Mouse (Mus musculus): ENCODE results near the gene Cobll1. TPM values are rescaled to one million over a fixed set of nuclear protein-coding genes. Genes with fewer than 3 reads are reported as not detected.

Gene Cobll1
- polyA plus RNA-seq, 1 experiment from 2014 or later = 2.9 TPM

GRCm38 (mm10) chr2:65162625-65163024 lies 76.6 kb downstream of the Cobll1 start:
- no peak overlapping the region for H3K4me2 ChIP-seq
- H3K4me1 ChIP-seq (replicated peaks) = no peaks in the 10 kb centered on the region
- no peaks in the 10 kb centered on the region for H3K36me3 ChIP-seq
- no peak overlapping the region for H3K9ac ChIP-seq
- H3K27me3 ChIP-seq = no peaks in the 10 kb centered on the region
- H3K9me3 ChIP-seq = no peaks in the 10 kb centered on the region
- H3K4me3 ChIP-seq = no peak overlapping the region
- 89% methylated on average over 5 of the region's 5 CpGs for WGBS
- H3K27ac ChIP-seq (replicated peaks) = no peak overlapping the region
- no peak for ATAC-seq (ENCODE audit: low FRiP score, low read depth)

- no peak overlapping the region for H3K4me3 ChIP-seq
- no peaks in the 10 kb centered on the region for H3K9me3 ChIP-seq
- H3K27me3 ChIP-seq = no peaks in the 10 kb centered on the region
- H3K4me2 ChIP-seq = no peak overlapping the region
- no peak overlapping the region for H3K9ac ChIP-seq
- no peak overlapping the region for H3K27ac ChIP-seq (replicated peaks)
- WGBS = 85% methylated on average over 2 of the region's 2 CpGs
- no peaks in the 10 kb centered on the region for H3K4me1 ChIP-seq (replicated peaks)
- H3K36me3 ChIP-seq = no peaks in the 10 kb centered on the region
- no peak for ATAC-seq (ENCODE audit: low FRiP score, low read depth)
Observed at GRCm38 (mm10) chr2:65161715-65162114, 77.5 kb downstream of the Cobll1 start.

- Histone ChIP-seq H3K9ac (no peak overlapping the region), H3K27me3 (no peaks in the 10 kb centered on the region), H3K4me3 (no peak overlapping the region), H3K9me3 (no peaks in the 10 kb centered on the region), H3K4me2 (no peak overlapping the region), H3K4me1 (replicated peaks) (no peaks in the 10 kb centered on the region), H3K36me3 (no peaks in the 10 kb centered on the region), H3K27ac (replicated peaks) (no peak overlapping the region)
- ATAC-seq (ENCODE audit: low FRiP score, low read depth) = no peak
- 71% methylated on average over 5 of the region's 5 CpGs for WGBS
Observed at GRCm38 (mm10) chr2:65157981-65158651, 81.1 kb downstream of the Cobll1 start.

- H3K9ac ChIP-seq = no peak overlapping the region
- H3K27me3 ChIP-seq = no peaks in the 10 kb centered on the region
- no peaks in the 10 kb centered on the region for H3K9me3 ChIP-seq
- no peak for ATAC-seq (ENCODE audit: low FRiP score, low read depth)
- no peaks in the 10 kb centered on the region for H3K4me1 ChIP-seq (replicated peaks)
- no peak overlapping the region for H3K27ac ChIP-seq (replicated peaks)
- H3K36me3 ChIP-seq = no peaks in the 10 kb centered on the region
- WGBS = 85% methylated on average over 2 of the region's 2 CpGs
- no peak overlapping the region for H3K4me2 ChIP-seq
- no peak overlapping the region for H3K4me3 ChIP-seq
Observed at GRCm38 (mm10) chr2:65157325-65157724, 81.9 kb downstream of the Cobll1 start.

GRCm38 (mm10) chr2:65148928-65149327 lies 90.3 kb downstream of the Cobll1 start:
- no peaks in the 10 kb centered on the region for H3K4me1 ChIP-seq (replicated peaks)
- no peak overlapping the region for H3K27ac ChIP-seq (replicated peaks)
- no peak overlapping the region for H3K4me2 ChIP-seq
- no peaks in the 10 kb centered on the region for H3K27me3 ChIP-seq
- no peak overlapping the region for H3K9ac ChIP-seq
- 91% methylated on average over 6 of the region's 6 CpGs for WGBS
- no peak for ATAC-seq (ENCODE audit: low FRiP score, low read depth)
- no peaks in the 10 kb centered on the region for H3K9me3 ChIP-seq
- H3K4me3 ChIP-seq = no peak overlapping the region
- H3K36me3 ChIP-seq = no peaks in the 10 kb centered on the region

- no peak for ATAC-seq (ENCODE audit: low FRiP score, low read depth)
- Histone ChIP-seq H3K27ac (replicated peaks) (no peak overlapping the region), H3K9me3 (no peaks in the 10 kb centered on the region), H3K4me1 (replicated peaks) (no peaks in the 10 kb centered on the region), H3K27me3 (no peaks in the 10 kb centered on the region), H3K36me3 (no peaks in the 10 kb centered on the region), H3K9ac (no peak overlapping the region), H3K4me3 (no peak overlapping the region), H3K4me2 (no peak overlapping the region)
- 71% methylated on average over 1 of the region's 1 CpGs for WGBS
Observed at GRCm38 (mm10) chr2:65147431-65147830, 91.8 kb downstream of the Cobll1 start.

GRCm38 (mm10) chr2:65145421-65146117 lies 93.6 kb downstream of the Cobll1 start:
- no peaks in the 10 kb centered on the region for H3K27me3 ChIP-seq
- no peaks in the 10 kb centered on the region for H3K9me3 ChIP-seq
- H3K4me3 ChIP-seq = no peak overlapping the region
- no peak overlapping the region for H3K9ac ChIP-seq
- no peak overlapping the region for H3K4me2 ChIP-seq
- peak; percentile 68; the same call in 1 of the 2 replicates for ATAC-seq (ENCODE audit: low FRiP score, low read depth)
- no peak overlapping the region for H3K27ac ChIP-seq (replicated peaks)
- H3K36me3 ChIP-seq = no peaks in the 10 kb centered on the region
- no peaks in the 10 kb centered on the region for H3K4me1 ChIP-seq (replicated peaks)
- 52% methylated on average over 6 of the region's 6 CpGs for WGBS

- Histone ChIP-seq H3K36me3 (no peaks in the 10 kb centered on the region), H3K27ac (replicated peaks) (no peak overlapping the region), H3K9ac (no peak overlapping the region), H3K9me3 (no peaks in the 10 kb centered on the region), H3K4me2 (no peak overlapping the region), H3K4me3 (no peak overlapping the region), H3K4me1 (replicated peaks) (no peaks in the 10 kb centered on the region), H3K27me3 (no peaks in the 10 kb centered on the region)
- ATAC-seq (ENCODE audit: low FRiP score, low read depth) = no peak
- WGBS = 78% methylated on average over 4 of the region's 4 CpGs
Observed at GRCm38 (mm10) chr2:65141093-65141661, 98.0 kb downstream of the Cobll1 start.

GRCm38 (mm10) chr2:65140330-65140922 lies 98.8 kb downstream of the Cobll1 start:
- 66% methylated on average over 6 of the region's 6 CpGs for WGBS
- H3K4me3 ChIP-seq = no peak overlapping the region
- H3K27me3 ChIP-seq = no peaks in the 10 kb centered on the region
- H3K4me2 ChIP-seq = no peak overlapping the region
- ATAC-seq (ENCODE audit: low FRiP score, low read depth) = no peak
- no peaks in the 10 kb centered on the region for H3K4me1 ChIP-seq (replicated peaks)
- H3K9ac ChIP-seq = no peak overlapping the region
- no peak overlapping the region for H3K27ac ChIP-seq (replicated peaks)
- no peaks in the 10 kb centered on the region for H3K36me3 ChIP-seq
- no peaks in the 10 kb centered on the region for H3K9me3 ChIP-seq

GRCm38 (mm10) chr2:65139606-65140329 lies 99.4 kb downstream of the Cobll1 start:
- H3K4me2 ChIP-seq = no peak overlapping the region
- no peaks in the 10 kb centered on the region for H3K9me3 ChIP-seq
- H3K4me1 ChIP-seq (replicated peaks) = no peaks in the 10 kb centered on the region
- no peak for ATAC-seq (ENCODE audit: low FRiP score, low read depth)
- 84% methylated on average over 4 of the region's 4 CpGs for WGBS
- no peak overlapping the region for H3K9ac ChIP-seq
- H3K4me3 ChIP-seq = no peak overlapping the region
- H3K27me3 ChIP-seq = no peaks in the 10 kb centered on the region
- no peak overlapping the region for H3K27ac ChIP-seq (replicated peaks)
- no peaks in the 10 kb centered on the region for H3K36me3 ChIP-seq

- H3K4me2 ChIP-seq = no peak overlapping the region
- WGBS = 80% methylated on average over 5 of the region's 5 CpGs
- H3K9ac ChIP-seq = no peak overlapping the region
- H3K4me1 ChIP-seq (replicated peaks) = no peaks in the 10 kb centered on the region
- H3K4me3 ChIP-seq = no peak overlapping the region
- no peak for ATAC-seq (ENCODE audit: low FRiP score, low read depth)
- H3K9me3 ChIP-seq = no peaks in the 10 kb centered on the region
- no peak overlapping the region for H3K27ac ChIP-seq (replicated peaks)
- H3K36me3 ChIP-seq = no peaks in the 10 kb centered on the region
- no peaks in the 10 kb centered on the region for H3K27me3 ChIP-seq
Observed at GRCm38 (mm10) chr2:65138992-65139391, 100.2 kb downstream of the Cobll1 start.

All from hindbrain, embryonic 15.5 days (tissue).